Mouse (Mus musculus): ENCODE measurements around the gene Fyco1. TPM values are rescaled to one million over a fixed set of nuclear protein-coding genes. Genes with fewer than 3 reads are reported as not detected.
A peak's percentile ranks its signal among the peaks of the same experiment; 100 is the strongest.
"Not testable (repeated sequence)": the region's sequence is repeated elsewhere in the genome, so short reads cannot be mapped to it uniquely, and the experiment has no call there.

Gene Fyco1
- polyA plus RNA-seq, 1 experiment from 2014 or later = 18.7 TPM

DNA sequence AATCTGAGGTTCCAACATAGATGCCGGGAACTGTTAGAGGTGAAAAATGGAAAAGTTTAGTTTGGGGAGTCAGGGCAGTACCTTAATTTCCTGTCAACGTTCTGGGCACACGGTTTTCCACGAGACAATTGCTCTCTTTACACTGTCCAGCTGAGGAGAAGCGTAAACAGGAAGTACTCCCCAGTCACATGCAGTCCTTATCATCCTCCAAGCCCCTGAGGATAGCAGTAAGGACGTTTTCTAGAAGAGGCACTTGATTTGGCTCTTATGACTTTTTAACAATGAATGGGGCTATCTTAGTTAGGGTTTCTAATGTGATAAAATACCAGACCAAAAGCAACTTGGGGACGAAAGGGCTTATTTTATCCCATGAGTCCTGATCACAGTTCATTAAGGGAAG lies 43.1 kb downstream of the Fyco1 start:
- H3K27me3 ChIP-seq (replicated peaks) = no peaks in the 10 kb centered on the region
- 85% methylated on average over 7 of the region's 7 CpGs for WGBS
- no peaks in the 10 kb centered on the region for H3K9me3 ChIP-seq
- H3K36me3 ChIP-seq (replicated peaks) = 0 out of 2 replicates have a peak, but pooled peaks cover 4% of the 10 kb centered on the region
- H3K4me2 ChIP-seq = no peak overlapping the region
- ATAC-seq (replicated peaks) = no peak
- no peak overlapping the region for H3K4me3 ChIP-seq
- H3K27ac ChIP-seq = no peak overlapping the region
- H3K9ac ChIP-seq = no peak overlapping the region
- no peaks in the 10 kb centered on the region for H3K4me1 ChIP-seq

DNA sequence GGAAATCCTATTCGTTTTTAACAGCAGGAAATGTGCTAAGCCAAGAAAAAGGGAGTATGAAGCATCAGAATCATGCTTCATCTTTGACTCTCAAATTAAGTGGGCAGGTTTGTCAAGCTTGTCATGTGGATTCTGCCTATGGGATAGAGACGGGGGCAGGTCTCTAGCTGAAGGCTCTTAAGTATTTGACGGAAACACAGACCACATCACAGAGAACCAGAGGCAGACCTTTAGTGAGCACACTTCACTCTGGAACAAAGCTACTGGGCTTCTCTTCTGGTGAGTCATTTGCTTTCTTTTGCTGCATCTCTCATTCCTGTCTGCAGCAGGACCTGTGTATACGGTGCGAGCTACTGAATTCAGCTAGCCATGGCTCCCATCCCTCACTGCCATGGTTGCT lies 45.4 kb downstream of the Fyco1 start, which contains the start of gene Cxcr6:
TSS of gene Cxcr6 (plus strand) at position 209 of the 400 bp plus-strand sequence.
- WGBS = 91% methylated on average over 5 of the region's 5 CpGs
- no peak within 1 kb of the TSS for H3K9ac ChIP-seq
- no peaks in the 10 kb centered on the region for H3K4me1 ChIP-seq
- no peaks in the 10 kb centered on the region for H3K9me3 ChIP-seq
- no peak within 1 kb of the TSS for H3K27ac ChIP-seq
- ATAC-seq (replicated peaks) = no peak
- no peaks in the 10 kb centered on the region for H3K27me3 ChIP-seq (replicated peaks)
- no peak within 1 kb of the TSS for H3K4me3 ChIP-seq
- H3K4me2 ChIP-seq = no peak within 1 kb of the TSS
- no peaks in the 10 kb centered on the region for H3K36me3 ChIP-seq (replicated peaks)

DNA sequence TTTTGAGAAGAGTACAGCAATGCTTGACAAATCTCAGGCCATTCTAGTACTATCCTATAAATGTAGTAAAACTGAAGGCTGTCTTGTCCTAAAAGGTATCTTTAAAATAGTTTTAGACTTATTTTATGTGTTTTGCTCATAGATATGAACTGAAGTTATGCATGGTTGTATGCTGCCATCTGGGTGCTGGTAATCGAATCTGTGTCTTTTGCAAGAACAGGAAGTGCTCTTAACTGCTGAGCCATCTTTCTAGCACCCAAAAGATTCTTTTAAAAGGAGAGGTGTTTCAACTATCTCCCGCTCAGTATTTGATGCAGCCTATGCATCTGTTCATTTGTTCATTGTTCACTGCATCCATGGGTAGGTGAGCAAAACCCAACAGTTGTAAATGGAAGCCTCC lies 46.5 kb downstream of the Fyco1 start:
- no peak for ATAC-seq (replicated peaks)
- no peaks in the 10 kb centered on the region for H3K9me3 ChIP-seq
- H3K4me3 ChIP-seq = no peak overlapping the region
- no peak overlapping the region for H3K27ac ChIP-seq
- H3K4me2 ChIP-seq = no peak overlapping the region
- no peaks in the 10 kb centered on the region for H3K36me3 ChIP-seq (replicated peaks)
- no peaks in the 10 kb centered on the region for H3K4me1 ChIP-seq
- no peak overlapping the region for H3K9ac ChIP-seq
- WGBS = 96% methylated on average over 2 of the region's 2 CpGs
- H3K27me3 ChIP-seq (replicated peaks) = no peaks in the 10 kb centered on the region

DNA sequence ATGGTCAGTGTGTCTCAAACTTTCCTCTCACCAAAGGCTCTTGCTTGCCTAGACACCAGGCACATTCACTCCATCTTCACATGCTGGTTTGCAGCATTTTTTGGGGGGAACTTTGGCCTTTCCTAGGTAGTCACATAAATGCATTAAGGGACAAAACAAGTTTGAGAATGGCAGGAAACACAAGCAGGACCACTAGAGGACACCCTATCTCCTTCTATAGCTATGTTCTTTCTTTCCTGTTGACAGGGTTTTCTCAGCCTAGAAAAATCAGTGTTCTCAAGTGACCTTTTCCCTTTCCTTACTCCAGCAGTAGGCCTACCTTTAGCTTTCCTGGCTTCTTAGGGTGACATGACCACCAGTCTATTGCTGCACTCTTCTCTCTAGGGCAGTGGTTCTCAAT lies 48.8 kb downstream of the Fyco1 start:
- Histone ChIP-seq H3K27ac (no peak overlapping the region), H3K27me3 (replicated peaks) (no peaks in the 10 kb centered on the region), H3K9ac (no peak overlapping the region), H3K4me2 (no peak overlapping the region), H3K36me3 (replicated peaks) (peaks cover 1% of the 10 kb centered on the region; the same call in 1 of the 2 replicates), H3K4me1 (no peaks in the 10 kb centered on the region), H3K4me3 (no peak overlapping the region), H3K9me3 (no peaks in the 10 kb centered on the region)
- no peak for ATAC-seq (replicated peaks)

DNA sequence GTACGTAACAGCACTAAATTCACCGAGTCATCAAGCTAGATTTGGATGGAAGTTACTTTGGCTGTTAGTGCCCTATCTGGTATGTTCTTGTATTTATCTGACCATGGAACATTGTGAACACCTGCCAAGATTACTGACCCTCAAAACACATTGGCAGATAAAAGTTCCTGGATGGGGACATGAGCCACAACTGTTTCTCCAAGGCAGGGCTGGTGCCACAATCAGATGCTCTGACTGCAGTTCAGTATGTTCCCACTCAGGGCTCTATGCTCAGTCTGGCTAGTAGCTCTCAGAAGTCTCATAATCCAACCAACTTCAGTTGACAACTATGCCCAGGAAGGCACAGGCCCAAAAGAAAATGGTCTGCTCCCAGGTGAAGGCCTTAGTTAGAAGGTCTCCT lies 49.3 kb downstream of the Fyco1 start:
- H3K9me3 ChIP-seq = no peaks in the 10 kb centered on the region
- no peaks in the 10 kb centered on the region for H3K27me3 ChIP-seq (replicated peaks)
- no peak overlapping the region for H3K27ac ChIP-seq
- H3K4me1 ChIP-seq = no peaks in the 10 kb centered on the region
- ATAC-seq (replicated peaks) = no peak
- H3K9ac ChIP-seq = no peak overlapping the region
- H3K4me3 ChIP-seq = no peak overlapping the region
- no peak overlapping the region for H3K4me2 ChIP-seq
- peaks cover 4% of the 10 kb centered on the region; the same call in 1 of the 2 replicates for H3K36me3 ChIP-seq (replicated peaks)
- WGBS = 96% methylated on average over 2 of the region's 2 CpGs

DNA sequence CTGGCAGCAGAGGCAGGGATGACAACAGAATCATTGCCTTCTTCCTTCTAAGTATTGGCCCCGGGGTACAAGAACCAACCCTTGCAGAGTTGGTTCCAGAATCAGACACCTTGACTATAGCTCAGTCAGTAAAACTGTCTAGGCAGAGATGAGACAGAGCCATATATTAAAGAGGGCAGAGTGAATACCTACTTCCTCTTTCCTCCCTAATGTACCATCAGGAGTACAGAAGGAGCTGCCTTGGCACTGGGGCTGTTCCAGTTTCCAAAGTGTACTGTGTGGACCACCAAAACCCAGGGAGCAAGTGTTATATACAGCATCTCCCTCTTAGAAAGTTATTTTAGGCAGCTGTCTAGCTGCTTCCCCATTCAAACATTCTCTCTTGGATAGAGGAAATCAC lies 50.2 kb downstream of the Fyco1 start:
- no peaks in the 10 kb centered on the region for H3K9me3 ChIP-seq
- no peak for ATAC-seq (replicated peaks)
- H3K4me2 ChIP-seq = no peak overlapping the region
- no peaks in the 10 kb centered on the region for H3K4me1 ChIP-seq
- 96% methylated on average over 1 of the region's 1 CpGs for WGBS
- no peak overlapping the region for H3K4me3 ChIP-seq
- H3K27me3 ChIP-seq (replicated peaks) = no peaks in the 10 kb centered on the region
- no peak overlapping the region for H3K9ac ChIP-seq
- no peak overlapping the region for H3K27ac ChIP-seq
- peaks cover 6% of the 10 kb centered on the region; the same call in 1 of the 2 replicates for H3K36me3 ChIP-seq (replicated peaks)

DNA sequence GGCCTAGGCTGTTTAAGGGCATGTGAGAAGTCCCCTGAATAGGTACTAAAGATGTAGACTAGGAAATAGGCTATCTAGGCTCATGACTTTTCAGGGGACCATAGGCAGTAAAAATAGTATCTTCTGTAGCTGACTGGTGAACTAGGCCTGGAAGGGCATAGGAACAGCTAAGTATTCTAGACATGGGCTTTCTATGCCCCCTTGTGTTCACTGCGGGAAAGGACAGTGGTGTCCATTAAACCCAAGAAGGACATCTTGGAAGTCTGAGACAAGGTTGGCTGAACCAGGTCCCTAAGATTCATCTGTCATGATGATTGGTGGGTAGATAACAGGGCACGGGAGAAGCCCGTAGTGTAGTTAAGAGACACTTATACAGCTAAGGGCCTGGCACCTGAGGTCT lies 55.5 kb downstream of the Fyco1 start:
- WGBS = 75% methylated on average over 3 of the region's 3 CpGs
- Histone ChIP-seq H3K9ac (no peak overlapping the region), H3K36me3 (replicated peaks) (peaks cover 10% of the 10 kb centered on the region; the same call in 1 of the 2 replicates), H3K9me3 (no peaks in the 10 kb centered on the region), H3K4me1 (no peaks in the 10 kb centered on the region), H3K4me3 (no peak overlapping the region), H3K27me3 (replicated peaks) (no peaks in the 10 kb centered on the region), H3K4me2 (no peak overlapping the region), H3K27ac (no peak overlapping the region)
- 0 out of 2 replicates have a peak, but pooled peaks have one; percentile 42 for ATAC-seq (replicated peaks)

DNA sequence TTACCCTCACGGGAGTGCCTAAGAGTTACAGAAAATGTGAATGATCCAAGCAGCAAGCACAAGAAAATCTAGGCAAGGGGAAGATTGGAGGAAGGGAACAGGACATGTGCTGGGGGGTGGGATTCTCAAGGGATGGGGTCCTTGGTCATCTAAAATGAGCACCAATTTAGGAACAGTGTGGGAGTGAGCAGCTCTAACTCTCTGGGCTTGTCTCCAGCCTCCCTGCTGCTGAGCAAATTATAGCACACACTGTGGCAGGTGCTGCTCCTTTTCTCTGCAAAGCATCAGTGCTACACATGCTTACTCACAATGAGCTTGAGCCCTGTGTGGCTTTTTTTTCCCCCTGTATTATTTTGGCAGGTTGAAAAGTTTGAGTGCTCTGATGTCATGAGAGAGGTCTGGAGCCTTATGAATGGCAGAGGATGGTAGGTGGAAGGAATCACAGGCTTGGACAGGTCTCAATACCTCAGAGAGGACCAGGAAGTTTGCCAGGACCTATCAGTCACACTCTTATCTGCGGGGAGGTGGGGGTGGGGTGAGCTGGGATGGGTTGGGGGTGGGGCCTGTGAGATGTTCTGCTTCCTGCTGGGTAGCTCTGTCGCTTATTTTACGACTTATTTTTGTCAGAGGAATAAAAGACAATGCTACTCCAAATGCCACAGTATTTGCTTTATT lies 62.7 kb downstream of the Fyco1 start:
- Histone ChIP-seq H3K9ac (no peak overlapping the region), H3K4me1 (no peaks in the 10 kb centered on the region), H3K4me3 (no peak overlapping the region), H3K4me2 (no peak overlapping the region), H3K36me3 (replicated peaks) (peaks cover 3% of the 10 kb centered on the region; the same call in 1 of the 2 replicates), H3K27me3 (replicated peaks) (no peaks in the 10 kb centered on the region), H3K9me3 (0 out of 2 replicates have a peak, but pooled peaks cover 1% of the 10 kb centered on the region), H3K27ac (no peak overlapping the region)
- 84% methylated on average over 4 of the region's 4 CpGs for WGBS
- no peak for ATAC-seq (replicated peaks)

DNA sequence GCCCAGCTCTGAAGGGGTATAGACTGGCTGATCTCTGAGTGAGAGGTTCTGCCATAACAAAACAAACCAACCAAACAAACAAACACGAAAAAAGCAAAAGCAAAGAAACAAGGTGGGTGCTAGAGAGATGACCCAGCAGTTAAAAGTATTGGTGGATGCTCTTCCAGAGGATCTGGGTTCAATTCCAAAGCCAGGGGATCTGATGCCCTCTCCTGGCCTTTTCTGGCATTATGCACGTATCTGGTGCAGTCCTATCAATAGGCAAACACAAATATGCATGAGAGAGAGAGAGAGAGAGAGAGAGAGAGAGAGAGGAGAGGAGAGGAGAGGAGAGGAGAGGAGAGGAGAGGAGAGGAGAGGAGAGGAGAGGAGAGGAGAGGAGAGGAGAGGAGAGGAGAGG lies 78.4 kb downstream of the Fyco1 start:
- H3K36me3 ChIP-seq (replicated peaks); H3K27ac ChIP-seq; H3K27me3 ChIP-seq (replicated peaks); H3K9me3 ChIP-seq; H3K9ac ChIP-seq; ATAC-seq (replicated peaks); H3K4me3 ChIP-seq; H3K4me1 ChIP-seq; H3K4me2 ChIP-seq: not testable (repeated sequence)
- WGBS = 38% methylated on average over 2 of the region's 2 CpGs

DNA sequence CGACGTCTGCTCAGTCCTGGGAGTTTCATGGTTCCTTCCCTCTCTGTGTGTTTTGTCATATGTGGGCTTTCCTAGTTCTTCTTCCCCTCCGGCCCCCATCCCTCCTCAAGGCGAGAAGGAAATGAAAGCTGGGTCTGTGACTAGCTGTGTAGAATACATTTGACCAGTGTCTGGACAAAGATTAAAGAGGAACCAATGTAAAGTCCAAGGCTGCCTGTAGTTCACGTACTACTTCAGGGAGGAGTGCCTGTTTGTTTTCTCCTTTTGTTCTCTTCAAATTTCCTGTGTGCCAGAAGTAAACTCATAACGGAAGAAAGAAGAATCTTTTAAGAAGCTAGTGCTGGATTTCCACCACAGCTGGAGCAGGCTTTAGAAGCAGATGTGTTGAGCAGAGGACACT lies 82.2 kb downstream of the Fyco1 start:
- no peaks in the 10 kb centered on the region for H3K9me3 ChIP-seq
- H3K27ac ChIP-seq = no peak overlapping the region
- no peak overlapping the region for H3K4me3 ChIP-seq
- H3K4me2 ChIP-seq = no peak overlapping the region
- no peak for ATAC-seq (replicated peaks)
- H3K4me1 ChIP-seq = no peaks in the 10 kb centered on the region
- 59% methylated on average over 6 of the region's 6 CpGs for WGBS
- no peaks in the 10 kb centered on the region for H3K27me3 ChIP-seq (replicated peaks)
- H3K36me3 ChIP-seq (replicated peaks) = no peaks in the 10 kb centered on the region
- H3K9ac ChIP-seq = no peak overlapping the region

DNA sequence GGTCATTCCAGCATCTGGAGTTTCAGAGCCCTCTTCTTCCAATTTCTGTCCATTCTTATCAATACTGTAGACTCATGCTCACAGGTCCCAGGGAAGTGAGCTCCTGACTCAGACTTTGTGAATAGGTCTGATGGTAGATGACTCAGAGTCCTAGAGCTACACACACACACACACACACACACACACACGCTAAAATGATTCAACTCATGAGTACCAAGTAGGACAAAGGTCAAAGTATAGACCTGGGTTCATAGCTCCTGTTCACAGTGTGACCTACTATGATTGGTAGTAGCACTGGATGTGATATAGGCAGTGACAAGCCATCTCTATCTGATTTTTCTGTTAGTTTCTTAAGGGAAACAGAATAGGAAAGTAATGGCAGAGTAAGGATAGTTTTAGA lies 83.3 kb downstream of the Fyco1 start:
- Histone ChIP-seq H3K27ac (no peak overlapping the region), H3K9me3 (no peaks in the 10 kb centered on the region), H3K9ac (no peak overlapping the region), H3K4me1 (no peaks in the 10 kb centered on the region), H3K27me3 (replicated peaks) (no peaks in the 10 kb centered on the region), H3K4me2 (no peak overlapping the region), H3K36me3 (replicated peaks) (no peaks in the 10 kb centered on the region), H3K4me3 (no peak overlapping the region)
- WGBS = 53% methylated on average over 1 of the region's 1 CpGs
- no peak for ATAC-seq (replicated peaks)

DNA sequence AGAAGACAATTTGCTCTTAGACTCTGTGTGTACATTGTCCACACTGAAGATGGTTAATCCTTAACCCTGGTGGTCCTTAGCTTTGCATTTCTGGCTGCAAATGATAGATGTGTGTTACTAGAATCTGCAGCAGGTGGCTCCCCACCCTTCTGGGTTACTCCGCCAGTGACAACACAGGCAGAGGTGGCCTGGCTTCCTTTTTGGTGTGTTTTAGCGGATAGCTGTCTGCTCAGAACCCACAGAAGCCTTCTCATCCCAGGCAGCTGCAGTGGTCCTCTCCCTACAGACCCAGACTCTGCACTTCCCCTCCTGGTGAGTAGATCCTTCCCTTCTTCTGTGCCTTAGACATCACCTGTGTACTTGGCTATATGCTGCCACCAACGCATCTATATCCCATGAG lies 84.7 kb downstream of the Fyco1 start:
- Histone ChIP-seq H3K4me3 (no peak overlapping the region), H3K9ac (no peak overlapping the region), H3K27me3 (replicated peaks) (no peaks in the 10 kb centered on the region), H3K27ac (no peak overlapping the region), H3K4me1 (no peaks in the 10 kb centered on the region), H3K4me2 (no peak overlapping the region), H3K36me3 (replicated peaks) (no peaks in the 10 kb centered on the region), H3K9me3 (no peaks in the 10 kb centered on the region)
- WGBS = 87% methylated on average over 3 of the region's 3 CpGs
- no peak for ATAC-seq (replicated peaks)

DNA sequence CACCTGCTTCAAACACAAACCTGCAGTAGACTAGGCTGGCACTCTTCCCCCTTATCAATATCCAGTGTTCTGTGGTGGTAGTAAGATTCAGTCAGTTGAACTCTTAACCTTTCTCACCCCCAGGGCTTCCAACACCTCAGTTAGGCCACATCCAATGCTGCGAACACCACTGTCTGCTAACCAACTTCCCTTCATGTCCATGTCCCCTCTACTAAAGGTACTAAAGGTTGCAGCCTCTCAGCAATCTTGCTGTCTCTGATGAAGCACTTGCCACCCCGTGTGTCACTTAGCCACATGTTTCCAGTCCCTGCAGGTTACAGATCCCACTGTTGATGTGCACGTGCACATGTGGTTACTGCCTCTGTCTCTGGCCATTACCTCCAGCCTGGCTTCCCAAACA lies 87.9 kb downstream of the Fyco1 start:
- ATAC-seq (replicated peaks) = no peak
- Histone ChIP-seq H3K4me3 (no peak overlapping the region), H3K36me3 (replicated peaks) (no peaks in the 10 kb centered on the region), H3K27me3 (replicated peaks) (no peaks in the 10 kb centered on the region), H3K9me3 (no peaks in the 10 kb centered on the region), H3K4me1 (no peaks in the 10 kb centered on the region), H3K4me2 (no peak overlapping the region), H3K27ac (no peak overlapping the region), H3K9ac (no peak overlapping the region)
- 84% methylated on average over 3 of the region's 3 CpGs for WGBS

Data from midbrain, embryonic 15.5 days (tissue).